Mouse (Mus musculus) heart, adult 9 months (tissue): ENCODE data around the gene Syne1.

Experiments
- DNase-seq, 2 experiments: peaks; one replicate each; pipeline ENCODE4 v3.0.0; 2022; ENCODE audit warnings: low spot score in 2 of 2

Gene Syne1

DNA sequence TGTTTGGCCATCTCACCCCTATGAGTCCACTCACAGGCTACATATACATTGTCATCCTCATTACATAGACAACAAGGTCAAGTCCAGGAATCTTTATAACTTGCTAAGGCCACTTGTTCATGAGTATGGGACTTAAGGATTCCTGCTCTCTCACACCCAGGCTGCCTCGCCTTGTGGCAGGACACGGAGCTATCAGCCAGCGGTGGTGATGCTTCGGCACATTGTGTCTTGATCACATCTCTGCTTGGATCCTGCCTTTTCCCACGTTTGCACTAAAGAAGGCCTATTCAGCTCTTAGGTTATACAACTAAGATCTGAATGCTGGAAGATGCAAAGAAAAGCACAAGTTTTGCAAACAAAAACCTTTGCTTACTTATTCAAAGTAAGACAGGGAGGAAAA, 345.7 kb downstream of the Syne1 start:
- no peak for DNase-seq

DNA sequence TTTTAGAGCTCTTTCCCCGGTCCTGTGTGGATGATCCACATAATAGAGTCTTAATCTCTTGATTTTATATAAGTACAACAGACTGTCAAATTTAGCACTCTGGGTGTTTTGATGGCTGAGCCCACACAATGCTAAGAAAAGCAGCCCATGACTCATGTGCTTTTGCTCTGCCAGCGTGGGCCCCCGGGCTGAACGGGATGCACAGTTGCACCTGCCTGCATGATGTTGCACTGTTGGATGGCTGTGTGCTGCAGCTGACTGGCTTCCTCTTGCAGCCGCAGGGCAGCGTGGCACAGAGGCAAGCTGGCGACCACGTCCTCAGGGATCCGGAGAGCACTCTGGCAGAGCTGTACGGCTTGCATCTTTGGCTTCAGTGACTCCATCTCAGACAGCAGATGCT, 347.4 kb downstream of the Syne1 start:
- no peak for DNase-seq

DNA sequence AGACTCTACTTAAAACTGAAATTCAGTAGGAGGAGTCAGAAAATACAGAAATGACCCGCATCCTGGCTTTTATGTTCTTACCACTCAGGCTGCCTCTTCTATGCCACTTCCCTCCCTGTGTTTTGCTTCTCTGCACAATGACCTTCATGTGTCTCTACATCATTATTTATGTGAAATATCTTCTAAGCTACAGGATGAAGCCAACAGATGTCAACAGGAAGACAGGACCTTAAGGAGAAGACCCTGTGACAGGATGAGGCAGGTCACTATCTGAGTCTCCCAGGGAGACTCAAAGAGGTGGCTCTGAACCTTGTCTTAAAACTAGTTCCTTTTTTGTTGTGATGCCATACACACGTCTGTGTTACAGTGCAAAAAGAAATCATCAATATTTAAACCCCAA, 353.9 kb downstream of the Syne1 start:
- no peak for DNase-seq

DNA sequence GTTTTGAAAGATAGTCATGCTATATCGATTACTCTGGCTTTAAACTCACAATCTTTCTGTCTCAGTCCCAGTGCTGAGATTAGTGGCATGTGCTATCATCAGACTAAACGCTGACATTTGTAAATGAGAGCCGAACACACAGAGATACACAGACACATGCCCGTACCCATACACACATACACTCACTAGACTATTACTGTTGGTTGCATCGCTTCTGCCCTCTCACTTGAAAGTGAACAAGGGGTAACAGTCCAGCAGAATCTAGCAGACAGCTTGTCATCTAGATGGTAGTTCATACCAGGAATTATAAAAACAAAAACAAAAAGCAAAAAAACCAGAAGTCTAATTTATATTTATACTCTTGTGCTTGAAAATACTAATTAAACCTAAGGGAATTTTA, 355.0 kb downstream of the Syne1 start:
- no peak for DNase-seq

DNA sequence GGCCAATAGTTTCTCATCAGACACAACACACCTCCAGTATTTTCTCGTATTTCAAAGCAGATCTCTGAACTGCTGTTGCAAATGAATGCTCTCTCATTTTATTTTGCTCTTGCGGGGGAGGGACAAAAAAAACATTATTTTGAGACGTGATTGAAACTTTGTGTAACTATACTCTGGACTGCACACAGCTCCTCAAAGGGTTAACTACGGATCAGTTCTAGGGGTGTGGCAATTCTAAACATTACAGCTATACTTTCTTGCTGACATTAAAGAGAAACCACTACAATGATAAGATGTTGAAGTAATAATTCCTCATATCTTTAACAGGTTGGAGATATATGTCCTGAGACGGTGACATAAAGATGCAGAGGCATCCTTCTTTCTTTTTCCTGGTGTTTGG, 356.0 kb downstream of the Syne1 start:
- DNase-seq, result no peak

DNA sequence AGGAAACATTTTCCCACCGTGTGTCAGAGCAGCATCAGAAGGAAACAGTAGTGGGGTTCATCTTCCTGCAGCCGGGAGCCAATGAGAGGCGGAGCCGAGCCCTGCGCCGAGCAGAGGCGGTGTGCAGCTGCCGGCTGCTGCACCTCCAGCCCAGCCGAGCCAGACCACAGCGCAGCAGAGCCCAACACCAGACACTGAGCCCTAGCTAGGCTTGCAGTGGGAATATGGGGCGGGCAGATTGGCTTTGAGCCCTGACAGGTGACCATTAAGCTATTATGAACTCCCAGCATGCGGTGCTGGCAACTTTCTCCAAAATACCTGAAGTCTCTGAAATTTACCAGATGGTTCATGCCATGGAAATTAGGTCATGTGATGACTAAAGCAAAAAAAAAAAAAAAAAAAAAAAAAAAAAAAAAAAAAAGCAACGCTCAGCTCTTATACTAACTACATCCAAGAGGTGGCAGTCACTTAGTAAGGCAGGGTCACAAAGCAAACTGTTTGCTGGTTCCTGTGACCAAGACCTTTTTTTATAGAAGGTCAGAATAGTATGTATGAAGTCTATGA, 356.5 kb downstream of the Syne1 start:
- peak; percentile 67 to 73 for DNase-seq

DNA sequence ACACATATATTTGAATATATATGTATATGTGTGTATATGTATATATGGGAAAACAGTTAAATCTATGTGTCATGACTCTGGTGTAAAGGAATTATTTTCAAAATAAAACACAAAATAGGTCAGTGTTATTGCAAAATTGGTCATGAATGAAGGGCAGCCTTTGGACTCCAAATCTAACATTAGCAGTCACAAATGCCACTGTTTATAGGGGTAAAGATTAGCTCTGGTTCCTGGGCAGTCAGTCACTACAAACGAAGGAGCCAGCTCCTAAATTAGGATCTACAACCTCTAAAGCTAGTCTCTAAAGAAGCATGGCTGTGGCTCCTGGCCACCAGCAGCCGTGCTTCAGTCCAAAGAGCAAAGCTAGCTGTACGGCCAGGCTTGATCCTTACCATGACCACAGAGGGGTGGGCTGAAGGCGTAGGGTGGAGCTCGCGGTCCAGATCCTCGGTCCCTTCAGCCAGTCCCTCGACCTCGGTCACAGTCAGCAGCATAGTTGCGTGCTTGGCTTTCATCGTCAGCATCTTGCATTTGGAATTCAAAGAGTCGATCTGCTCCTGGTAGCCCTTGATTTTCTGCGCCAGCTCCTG, 357.1 kb downstream of the Syne1 start:
- no peak for DNase-seq

DNA sequence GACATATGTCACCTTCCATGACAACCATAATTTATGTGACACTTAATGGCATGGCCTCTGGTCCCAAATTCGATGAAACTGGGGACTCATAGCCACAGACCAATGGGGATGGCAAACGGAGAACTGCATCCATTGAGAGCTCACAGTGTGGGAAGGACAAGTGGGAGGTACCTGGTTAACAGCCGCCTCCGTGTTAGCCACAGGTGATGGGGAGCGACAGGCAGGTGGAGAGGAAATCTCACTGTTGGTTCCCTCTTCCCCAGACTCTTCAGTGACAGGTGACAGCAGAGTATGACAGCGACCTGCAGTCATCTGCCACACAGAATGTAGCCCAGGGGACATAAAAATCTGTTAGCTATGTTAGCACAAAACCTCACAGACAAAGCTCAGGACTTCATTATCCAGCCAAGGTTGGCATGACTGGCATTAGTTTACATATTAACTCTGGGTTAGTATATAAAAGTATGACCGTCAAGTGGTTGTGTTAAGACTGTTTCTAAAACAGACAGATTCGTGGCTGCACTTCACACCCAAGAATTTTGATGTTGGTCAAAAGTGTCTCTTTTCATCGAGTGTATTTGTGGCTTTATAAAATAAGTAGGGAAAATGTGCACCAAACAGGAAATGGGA, 358.3 kb downstream of the Syne1 start:
- DNase-seq, result no peak

DNA sequence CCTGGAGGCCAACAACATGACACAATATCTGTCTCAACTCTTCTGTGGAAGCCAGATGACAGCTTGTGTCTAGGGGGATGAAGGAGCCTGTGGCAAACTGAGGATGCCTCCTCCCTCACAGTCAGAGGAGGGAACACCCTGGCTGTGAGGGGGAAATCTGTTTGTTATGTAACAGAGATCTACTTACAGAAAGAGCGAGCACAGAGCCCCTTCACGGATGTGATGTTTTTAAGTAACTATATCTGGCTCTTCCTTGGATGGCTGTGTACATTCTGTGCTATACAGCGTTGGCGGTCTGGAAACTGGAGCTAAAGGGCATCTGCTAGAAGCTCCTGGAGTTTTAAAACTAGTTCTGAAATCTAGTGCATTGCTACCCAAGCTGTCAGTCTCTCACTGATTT, 360.5 kb downstream of the Syne1 start:
- DNase-seq, result no peak

DNA sequence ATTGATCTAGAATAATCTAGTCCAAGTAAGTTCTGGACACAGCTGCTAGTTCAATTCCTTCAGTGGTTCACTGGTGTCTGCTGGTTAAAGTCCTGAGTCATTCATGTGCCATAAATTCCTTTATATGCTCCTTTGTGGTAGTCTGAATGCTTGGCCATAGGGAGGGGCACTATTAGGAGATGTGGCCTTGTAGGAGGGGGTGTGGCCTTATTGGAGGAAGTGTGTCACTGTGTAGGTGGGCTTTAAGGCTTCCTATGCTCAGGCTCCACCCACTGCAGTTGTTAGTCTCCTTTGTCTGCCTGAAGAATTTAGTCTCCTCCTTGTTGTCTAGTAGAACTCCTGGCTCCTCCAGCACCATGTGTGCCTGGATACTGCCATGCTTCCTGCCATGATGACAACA, 362.4 kb downstream of the Syne1 start:
- DNase-seq, result no peak

DNA sequence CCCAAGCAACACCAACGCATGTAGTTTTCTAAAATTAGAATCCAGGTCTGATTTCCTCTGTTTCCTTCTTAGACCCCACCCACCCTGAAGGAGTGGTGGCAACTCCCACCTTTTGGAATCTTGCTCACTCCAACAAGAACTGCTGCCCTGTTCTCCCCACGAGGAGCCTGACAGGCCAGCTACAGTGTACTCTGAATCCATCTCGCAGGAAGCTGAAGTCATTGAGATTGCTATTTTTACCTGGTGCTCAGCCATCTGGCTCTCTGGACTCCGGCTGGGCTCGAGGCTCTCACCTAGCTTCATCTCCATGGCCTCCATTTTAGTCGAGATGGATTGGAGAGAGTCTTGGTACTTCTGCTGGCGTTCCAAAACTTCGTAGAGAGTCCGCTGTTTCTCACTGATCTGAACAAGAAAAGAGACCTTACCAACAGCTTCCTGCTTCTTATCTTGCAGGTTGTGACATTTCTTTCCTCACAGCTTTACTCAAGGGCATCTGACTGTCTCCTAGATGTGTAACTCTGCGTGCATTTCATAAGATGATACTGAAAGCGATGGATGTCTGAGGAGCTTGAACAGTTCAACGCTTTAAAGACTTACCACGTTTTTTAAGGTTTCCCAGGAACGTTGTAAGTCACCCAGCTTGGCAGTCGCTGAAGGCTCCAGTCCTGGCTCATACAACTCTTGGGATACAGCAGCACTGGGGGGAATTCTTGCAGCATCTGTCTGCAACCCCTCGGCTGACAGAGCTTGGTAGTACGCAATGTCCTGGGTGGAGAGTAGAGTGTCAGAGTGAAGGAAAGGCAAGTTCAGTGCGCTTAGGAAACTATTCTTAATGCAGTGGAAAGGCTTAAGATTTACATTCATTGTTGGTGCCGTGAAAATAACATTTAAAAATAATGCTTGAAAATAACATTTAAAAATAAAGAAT, 365.9 kb downstream of the Syne1 start:
- DNase-seq, result peak in 1 of 2 experiments; percentile 39

DNA sequence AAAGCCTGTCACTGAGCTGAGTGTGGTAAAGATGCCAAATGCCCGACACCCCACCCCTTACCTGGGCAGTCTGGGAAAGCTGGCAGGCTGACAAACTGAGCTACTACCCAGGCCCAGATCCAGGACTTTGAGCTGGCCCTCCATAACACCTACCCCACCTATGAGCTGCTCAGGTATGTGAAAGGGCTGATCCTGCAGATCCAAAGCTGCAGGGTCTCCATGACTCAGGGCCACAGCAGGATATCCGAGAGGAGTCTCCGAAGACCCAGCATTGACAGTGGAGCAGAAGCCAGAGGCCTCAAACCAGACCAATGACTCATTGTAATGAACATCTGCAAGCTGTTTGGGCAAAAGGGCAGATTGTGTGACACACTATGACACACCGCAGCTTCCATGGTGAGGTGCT, 369.5 kb downstream of the Syne1 start:
- DNase-seq, result no peak

DNA sequence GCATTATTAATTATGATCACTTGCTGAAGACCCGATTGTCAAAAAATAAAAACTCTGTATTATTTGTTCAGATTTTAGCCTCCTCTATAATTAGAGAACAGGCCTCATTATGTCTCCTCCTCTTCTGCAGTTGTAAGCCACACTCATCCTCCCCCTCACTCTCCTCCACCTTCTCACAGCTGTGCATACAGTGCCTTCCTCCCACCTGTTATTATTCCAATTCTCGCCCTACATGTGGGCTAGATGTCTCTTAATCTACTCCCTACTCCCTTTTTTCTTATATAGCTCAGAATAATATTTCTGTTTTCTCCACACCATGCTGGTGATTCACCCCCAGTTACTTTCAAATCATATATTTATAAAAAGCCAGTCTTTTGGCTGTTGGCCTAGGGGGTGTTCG, 371.4 kb downstream of the Syne1 start:
- DNase-seq, result no peak

DNA sequence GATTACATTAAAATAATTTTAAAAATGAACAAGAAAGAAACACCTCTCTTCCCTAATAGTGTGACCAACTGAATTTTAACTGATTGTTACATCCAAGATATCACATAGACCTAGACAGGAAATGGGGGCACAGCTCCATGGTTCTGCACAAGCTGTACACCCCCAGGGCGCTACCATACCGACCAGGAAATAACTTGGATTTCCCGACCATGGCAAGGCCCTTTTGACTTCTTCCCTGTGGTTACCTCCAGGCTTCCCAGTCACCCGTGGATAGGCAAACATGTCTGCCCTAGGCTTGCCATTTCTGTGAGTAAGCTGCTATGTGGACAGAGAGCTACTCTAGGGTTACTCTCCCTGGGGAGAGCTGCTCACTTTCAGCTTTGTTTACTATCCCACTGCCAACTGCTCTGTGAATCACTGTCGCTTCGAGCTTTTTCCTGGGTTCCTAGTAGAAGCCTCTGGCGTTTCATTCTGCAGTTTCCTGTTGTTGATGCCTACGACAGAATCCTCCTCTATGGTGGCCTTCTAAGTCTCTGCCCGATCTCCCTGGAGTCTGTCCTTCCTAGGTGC, 373.8 kb downstream of the Syne1 start:
- no peak for DNase-seq

DNA sequence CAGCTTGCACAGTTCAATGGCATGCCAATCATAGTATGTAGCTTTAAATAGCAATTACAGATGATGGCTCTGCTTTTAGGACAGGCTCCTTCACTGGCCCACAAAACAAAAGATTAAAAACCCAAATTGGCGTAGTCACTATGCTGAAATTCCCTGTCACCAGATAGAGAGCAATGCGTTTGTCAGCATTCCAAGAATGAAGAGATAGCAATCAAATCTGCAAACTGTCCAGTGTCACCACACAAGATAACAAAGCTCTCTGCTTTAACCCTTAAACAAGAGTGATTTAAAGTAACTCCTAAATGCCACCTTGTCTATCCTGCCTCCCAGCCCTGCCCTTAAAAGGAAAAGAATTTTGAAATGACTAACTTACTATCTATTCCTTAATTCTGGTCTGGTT, 374.9 kb downstream of the Syne1 start:
- DNase-seq, result no peak

DNA sequence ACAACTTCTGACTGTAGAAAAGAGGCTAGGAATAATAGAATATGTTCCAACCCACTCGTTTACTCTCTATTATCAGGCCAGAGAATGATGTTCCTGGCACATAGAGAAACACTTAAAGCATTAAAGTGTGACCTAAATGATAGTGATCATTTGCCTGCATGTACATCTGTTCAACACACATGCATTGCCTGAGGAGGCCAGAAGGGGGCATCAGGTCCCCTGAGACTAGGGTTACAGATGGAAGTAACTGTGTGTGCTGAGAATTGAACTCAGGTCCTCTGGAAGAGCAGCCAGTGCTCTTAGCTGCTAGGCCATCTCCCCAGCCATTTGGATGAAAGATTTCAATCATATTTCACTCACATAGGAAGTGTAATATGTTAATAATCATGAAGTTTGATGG, 380.9 kb downstream of the Syne1 start:
- DNase-seq, result no peak

DNA sequence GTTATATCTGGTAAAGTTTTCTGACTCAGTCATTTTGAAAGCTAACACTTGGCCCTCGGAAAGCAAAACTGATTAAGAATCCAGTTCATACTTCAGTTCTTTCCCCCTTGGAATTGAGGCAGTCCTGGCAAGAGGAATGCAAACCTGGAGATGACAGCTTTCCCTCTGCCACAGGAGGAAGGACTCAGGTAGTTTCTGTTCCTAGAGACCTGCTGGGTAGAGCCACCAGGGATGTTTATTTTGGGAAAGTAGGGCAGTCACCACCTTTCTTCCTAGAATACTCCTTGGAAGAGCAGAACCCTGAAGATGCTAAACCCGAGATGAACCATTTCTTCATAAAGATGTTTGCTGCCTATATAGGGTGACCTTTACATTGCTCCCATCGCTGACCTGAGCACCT, 383.8 kb downstream of the Syne1 start:
- DNase-seq, result no peak

DNA sequence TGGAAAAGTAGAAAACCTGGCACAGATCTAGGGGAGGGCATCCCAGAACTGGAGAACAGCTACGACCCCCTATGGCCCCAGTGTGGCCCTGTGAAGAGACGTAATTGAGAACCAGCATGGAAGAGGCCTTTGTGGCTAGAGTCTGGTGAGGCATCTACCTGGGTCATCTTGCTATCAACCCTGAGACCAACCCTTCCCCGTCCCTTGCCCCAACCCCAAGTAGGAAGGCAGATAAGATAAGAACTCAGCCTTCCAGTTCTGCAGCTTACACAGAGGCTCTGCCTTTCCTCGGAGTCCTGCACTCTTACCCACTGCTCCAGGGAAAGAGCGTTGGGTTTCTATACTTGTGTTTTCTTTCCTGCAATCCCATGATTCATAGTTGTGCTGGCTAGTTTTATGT, 385.8 kb downstream of the Syne1 start:
- DNase-seq, result no peak

DNA sequence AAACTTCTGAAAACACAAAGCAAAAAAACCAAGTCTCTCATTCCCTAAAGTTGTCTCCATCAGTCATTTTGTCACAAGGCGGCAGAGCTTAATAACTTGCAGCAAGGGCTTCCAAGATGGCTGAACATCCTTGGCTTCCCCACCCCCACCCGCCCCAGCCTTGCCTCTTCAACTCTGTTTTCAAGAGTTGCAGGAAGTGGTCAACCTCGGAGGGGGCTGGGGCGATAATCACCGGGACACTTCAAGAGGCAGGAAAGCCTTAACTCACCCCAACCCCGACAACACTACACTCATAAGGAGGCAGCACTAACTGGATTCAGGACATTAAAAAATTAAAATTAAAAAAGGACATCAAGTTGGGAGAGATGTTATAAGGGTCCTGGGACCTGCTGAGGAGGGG, 387.5 kb downstream of the Syne1 start:
- DNase-seq, result no peak

DNA sequence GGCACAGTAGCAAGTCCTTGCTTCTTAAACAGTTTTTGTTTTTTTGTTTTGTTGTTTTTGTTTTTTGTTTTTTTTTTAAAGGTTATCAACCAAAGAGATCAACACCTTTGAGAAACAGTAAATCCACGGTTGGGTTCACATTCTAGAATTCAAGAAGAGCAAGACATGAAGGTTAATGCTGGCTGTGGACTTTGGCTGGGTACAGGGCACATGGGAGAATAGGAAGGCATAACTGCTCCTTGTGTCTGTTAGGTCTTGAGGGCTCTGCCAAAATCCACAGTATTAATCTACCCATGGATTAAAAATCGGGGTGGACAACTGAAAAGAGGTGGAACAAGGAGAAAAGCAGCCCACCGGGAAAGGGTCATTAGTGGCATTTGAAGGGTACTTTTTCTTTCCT, 388.0 kb downstream of the Syne1 start:
- no peak for DNase-seq

DNA sequence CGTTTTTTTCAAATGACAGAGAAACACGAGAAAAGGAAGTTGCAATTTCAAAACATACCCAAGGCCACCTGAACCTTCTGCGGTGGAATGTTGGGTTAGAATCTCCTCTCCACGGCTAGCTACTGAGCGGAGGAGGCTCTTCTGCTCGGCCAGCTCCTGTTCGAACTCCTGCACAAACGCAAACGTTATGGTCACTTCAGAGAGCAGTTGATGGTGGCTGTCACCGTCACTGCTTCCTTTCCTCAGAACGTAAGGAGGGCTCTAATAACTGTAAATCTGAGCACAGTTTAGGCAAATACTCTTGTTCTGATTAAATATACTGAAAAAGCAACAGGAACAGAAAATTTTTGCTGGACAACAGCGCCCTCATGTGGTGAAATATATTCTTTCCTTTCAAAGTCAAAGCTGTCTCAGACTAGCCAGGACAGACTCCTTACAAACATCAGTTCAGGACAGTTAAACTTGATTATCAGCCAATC, 389.8 kb downstream of the Syne1 start:
- peak in 1 of 2 experiments; percentile 51 for DNase-seq

DNA sequence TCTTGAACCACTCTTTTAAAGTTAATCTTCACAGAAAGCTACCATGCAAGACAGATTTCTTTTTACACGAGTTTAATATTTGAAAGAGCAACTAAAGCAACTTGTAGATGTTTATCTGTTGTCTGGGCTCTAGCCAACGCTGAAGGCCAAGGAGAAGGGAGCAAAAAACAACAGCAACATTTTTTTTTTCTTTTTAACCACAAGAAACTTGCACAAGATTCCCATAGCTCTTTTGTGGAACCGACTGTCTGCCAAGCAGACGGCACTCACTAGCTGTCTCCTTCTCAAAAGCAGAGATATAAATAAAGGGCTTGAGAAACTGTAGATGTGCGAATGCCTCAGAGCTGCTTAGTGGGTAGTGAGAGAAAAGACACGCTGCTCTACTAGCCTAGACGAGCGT, 391.6 kb downstream of the Syne1 start:
- DNase-seq, result no peak
